Mouse (Mus musculus) testis, postnatal 14 days (tissue): ENCODE measurements around the gene Tomm6.

Source experiments
- DNase-seq: peaks from one replicate; pipeline ENCODE4 v3.0.0; 2021; ENCODE audit warnings: low spot score

Gene Tomm6

DNA sequence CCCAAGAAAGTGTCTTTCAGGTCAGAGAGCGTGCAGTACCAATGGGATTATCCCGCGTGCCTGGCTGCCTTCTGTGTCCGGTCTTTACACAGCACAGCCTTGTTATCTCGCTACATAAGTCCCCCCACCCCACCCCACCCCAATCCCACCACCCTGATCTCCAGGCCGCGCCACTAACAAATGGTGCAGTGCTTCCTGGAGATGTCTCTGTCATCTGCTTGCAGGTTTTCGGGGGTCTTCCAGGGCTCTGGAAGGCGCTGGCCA lies at the start of gene Tomm6:
Gene Tomm6 (minus strand): TSS at position 43 of the 264 bp plus-strand sequence.
- DNase-seq, result no peak

DNA sequence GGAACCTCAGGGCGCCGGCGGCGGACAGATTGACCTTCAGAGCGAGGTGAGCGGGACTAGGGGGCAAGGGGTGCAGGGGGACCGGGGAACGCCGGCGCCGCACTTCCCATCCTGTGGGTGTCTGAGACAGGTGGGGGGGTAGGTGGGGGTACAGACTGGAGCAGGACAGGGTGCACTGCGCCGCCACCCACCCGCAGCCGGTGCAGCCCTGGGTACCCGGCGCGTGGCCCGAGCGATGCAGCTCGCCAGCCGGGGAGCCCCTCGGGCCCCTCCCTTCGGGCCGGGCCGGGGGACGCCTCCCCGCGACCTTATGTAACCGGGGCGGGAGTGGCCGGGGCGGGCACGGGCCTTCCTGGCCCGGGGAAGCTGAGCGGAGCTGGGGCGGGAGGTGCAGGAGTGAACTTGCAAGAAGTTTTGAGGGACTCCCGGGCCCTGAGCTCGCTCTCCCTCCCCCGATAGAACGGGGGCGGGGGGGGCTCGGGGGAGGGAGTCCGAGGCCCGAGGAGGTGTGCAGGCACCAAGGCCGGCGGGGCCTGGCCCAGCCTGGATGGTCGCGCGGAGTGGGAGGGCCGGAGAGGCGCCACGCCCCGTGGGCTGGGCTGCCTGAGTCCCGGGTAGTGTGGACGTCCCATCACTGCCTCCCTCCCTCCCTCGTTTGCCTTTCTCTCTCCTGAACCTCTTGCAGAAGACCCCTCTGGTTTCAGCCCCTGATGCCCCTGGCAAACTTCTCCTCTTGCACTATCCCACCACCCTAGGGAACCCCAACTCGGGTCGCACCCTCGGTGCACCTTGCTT lies 49.3 kb upstream of the Tomm6 start:
- DNase-seq, result peak; percentile 84

DNA sequence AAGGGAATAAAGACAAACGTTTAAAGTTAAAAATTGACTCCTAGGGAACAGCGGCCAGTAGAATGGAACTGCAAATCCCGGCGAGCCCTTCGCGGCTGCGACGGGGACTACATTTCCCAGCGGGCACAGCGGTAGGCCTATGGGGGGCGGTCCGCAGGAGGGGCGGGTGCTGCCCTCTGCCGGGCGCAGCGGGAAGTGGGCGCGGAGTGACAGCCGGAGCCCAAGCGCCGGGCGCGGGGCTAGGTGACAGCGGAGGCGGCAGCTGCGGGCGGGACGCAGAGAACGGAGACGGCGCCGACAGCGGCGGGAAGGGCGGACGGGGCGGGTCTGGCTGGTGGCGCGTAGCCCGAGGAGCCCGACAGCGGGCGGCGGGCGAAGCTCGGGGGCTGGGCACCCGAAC lies 48.7 kb upstream of the Tomm6 start, which contains the start of gene Tfeb:
Gene Tfeb (plus strand): TSS at position 175 of the 400 bp plus-strand sequence.
- DNase-seq, result peak; percentile 93

- no peak for DNase-seq
Observed at GRCm38 (mm10) chr17:47735553-47736100, 47.4 kb upstream of the Tomm6 start.

DNA sequence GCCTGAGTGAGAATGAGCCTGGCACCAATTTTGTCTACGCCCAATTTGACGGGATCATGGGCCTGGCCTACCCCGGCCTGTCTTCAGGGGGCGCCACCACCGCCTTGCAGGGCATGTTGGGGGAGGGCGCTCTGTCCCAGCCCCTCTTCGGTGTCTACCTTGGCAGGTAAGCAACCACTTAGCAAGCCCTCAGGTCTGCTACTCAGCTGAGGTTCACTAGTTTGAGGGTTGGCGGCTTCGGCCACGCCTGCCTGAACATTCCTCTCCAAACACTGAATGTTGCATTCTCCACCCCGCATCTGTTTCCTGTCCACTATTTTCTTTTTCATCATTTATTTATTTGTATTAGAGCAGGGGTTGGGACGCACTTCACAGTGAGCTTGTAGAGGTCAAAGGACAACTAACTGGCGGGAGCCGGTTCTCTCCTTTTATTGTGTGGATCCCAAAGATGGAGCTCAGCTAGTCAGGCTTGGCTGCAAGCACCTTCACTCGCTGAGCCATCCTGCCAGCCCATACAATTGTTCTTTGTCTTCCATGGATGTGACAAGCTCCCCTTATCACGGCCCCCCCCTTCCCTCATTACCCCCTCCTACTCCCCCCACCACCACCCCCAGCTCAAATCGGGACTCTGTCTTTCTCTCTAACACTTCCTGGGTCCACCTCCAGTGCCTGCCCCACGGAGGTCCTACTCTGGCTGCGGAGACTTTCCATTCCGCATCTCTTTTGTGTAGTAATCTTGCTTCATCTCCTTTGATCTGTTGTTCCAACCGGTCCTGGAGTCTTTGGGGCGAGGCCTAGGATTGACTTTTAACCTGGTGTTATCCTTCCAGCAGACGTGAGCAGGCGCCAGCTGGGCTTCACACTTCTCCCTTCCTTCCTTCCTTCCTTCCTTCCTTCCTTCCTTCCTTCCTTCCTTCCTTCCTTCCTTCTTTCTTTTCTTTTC lies 42.7 kb upstream of the Tomm6 start:
- no peak for DNase-seq

GRCm38 (mm10) chr17:47726566-47726965 lies 38.4 kb upstream of the Tomm6 start, which contains the start of gene Pgc:
Gene Pgc (plus strand): TSS chr17:47726842.
- no peak for DNase-seq

- DNase-seq, result peak; percentile 38
Observed at GRCm38 (mm10) chr17:47721183-47721582, 33.0 kb upstream of the Tomm6 start.

- no peak for DNase-seq
Observed at GRCm38 (mm10) chr17:47715037-47715436, 26.9 kb upstream of the Tomm6 start.

GRCm38 (mm10) chr17:47712889-47713571 lies 24.8 kb upstream of the Tomm6 start:
- no peak for DNase-seq

DNA sequence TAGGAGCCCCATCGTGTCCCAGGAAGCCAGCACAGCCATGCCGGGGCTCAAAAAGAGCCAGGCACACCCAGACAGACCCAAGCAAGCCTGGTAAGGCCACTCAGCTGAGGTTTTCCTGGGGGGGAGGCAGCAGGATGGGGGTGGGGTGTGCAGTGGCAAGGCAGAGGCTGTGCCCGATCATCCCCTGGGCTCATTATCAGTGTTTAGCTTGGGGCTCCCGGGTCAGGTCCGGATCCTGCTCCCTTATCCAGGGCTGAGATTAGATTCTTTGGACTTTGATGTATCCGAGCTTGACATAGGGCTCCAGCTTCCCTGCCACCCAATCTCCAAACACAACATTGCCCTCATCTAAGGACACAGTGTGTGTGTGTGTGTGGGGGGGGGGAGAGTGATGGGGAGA lies 23.7 kb upstream of the Tomm6 start:
- DNase-seq, result no peak

DNA sequence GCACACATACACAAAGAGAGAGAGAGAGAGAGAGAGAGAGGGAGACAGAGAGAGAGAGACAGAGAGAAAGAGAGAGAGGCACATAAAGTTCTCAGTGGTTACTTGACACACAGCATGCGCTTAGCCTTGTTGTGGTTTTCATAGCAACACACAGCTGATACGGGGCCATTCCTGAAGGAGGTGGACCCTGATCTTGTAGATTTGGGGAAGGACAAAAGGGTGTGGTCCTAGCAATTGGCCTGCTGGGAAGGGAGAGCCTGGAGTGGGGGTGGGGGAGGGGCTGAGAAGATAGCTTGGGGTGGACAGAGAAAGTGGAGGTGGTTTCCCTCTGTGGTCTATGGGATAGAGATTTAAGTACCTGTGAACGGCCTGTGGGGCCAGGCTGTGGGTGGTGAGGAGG lies 21.9 kb upstream of the Tomm6 start:
- no peak for DNase-seq

DNA sequence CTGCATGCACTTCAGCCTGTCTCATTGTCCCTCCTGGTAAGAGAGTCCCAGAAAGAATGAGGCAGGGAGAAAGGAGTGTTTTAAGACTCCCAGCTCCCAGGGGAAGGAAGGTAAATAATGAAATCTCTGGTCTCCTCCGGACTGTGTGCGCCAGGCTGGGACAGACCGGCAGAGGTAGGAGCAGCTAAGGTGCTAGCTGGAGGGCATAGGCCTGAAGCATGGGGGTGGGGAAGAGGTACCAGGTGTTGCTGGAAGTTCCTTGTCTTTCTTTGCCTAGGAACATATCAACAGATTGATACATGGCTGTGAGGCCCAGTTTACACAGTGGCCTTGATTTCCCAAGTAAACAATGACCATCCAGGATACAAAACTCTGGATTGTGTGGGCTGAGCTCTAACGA lies 20.8 kb upstream of the Tomm6 start:
- no peak for DNase-seq

DNA sequence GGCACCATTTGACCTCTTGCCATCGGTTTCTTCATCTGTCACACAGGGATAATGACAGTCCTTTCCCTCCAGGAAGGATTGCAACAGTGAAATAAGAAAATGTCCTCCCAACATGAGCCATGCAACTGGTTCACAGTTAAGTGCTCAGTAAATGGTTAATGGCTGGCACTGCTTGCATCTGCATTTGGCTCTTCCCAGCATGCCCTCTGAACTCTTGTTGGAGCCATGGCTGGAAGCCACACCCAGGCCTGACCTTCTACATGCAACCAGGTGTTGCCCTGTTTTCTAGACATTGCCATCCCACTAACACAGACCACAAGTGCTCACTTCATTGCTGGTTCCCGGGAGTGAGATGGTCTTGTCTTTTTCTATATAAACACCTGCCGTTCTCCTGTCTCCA lies 19.8 kb upstream of the Tomm6 start:
- no peak for DNase-seq

DNA sequence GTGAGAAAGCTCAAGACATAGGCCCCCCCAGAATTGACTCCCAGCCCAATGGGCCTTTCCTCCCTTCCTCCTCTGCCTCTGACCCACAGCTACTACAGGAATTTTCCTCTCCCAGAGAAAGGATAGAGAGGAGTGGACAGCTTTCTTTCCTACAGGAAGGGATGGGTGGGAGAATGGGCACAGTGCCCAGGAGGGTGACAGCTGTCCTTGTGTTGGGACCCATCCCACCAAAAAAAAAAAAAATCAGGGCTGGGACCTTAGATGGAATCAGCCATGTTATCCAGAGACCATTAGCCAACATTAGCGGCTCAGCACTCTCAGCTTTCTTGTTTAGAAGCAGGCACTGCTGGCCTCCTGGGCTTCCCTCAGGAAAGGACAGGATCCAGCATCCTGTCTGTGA lies 18.0 kb upstream of the Tomm6 start:
- DNase-seq, result no peak

DNA sequence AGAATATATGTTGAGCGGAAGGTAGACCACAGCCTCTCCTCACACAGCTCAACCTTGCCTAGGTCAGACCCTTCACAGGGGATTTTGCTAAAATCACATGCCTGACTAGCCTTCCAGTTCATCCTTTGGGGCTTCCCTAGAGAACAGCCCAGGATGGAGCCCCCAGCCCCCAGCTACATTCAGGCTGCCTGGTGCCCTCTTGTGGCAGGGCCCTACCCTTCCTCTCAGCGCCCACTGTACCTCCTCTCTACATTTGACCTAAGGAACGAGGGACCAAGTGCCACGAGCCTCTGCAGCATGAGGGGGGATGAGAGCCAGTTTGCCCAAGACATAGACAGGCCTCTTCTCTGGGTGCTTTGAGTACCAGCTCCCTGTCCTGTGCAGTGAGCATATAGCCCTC lies 16.5 kb upstream of the Tomm6 start:
- no peak for DNase-seq

- DNase-seq, result no peak
Observed at GRCm38 (mm10) chr17:47703556-47703955, 15.4 kb upstream of the Tomm6 start.

- no peak for DNase-seq
Observed at GRCm38 (mm10) chr17:47702548-47703345, 14.6 kb upstream of the Tomm6 start.

GRCm38 (mm10) chr17:47701793-47702192 lies 13.6 kb upstream of the Tomm6 start:
- DNase-seq, result no peak

DNA sequence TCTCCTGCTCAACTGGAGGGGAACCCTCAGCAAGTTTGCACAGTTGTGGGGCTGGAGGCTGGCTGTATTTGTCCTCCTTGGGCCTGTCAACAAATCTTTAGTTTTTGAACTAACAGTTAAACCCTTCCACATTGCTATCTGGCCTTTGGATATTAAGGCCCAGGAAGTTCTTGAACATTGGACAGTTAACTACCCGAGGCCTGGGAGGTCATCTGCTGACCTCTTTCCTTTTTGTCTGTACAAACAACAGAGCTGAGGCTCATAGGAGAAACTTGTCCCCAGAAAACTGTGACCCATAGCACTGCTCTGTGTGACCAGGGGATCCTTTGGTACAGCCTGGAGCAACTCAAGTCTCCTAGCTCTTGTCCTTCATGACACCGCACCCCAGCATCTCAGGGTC lies 10.9 kb upstream of the Tomm6 start:
- DNase-seq, result no peak

GRCm38 (mm10) chr17:47698156-47698555 lies 10.0 kb upstream of the Tomm6 start:
- no peak for DNase-seq

DNA sequence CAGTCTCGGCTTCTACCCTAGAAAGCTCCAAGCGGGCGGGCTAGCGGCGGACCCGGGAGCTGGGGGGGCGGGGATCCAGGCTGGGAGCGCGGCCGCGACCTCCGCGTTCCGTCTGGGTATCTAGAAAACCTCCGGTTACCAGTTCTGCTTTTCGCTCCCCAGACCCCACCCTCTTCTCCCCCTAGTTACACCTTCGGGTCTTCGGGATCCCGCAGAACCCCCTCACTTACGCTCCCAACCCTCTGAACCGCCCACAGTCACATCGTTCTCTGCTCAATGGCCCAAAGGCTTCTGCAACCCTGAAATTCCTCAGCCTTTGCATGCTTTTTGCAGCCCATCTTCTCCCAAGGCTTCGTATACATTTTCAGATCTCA lies 7.1 kb upstream of the Tomm6 start:
- DNase-seq, result no peak
